Mouse (Mus musculus) megakaryocyte, embryonic 14.5 days (primary cell): ENCODE measurements around the gene Cntnap2.

Experiments
- FLI1 ChIP-seq: IDR thresholded peaks from 2 replicates; pipeline ENCODE4 v1.6.1; 2012; ENCODE audit warnings: low read length, inconsistent platforms, mixed read lengths
- GATA1 ChIP-seq: IDR thresholded peaks from 3 replicates; pipeline ENCODE4 v1.6.1; 2012; ENCODE audit warnings: mixed read lengths, low read length, inconsistent platforms, borderline replicate concordance

GRCm38 (mm10) chr6:45026011-45026682, 33.0 kb upstream of the Cntnap2 start:
- no peak for TF ChIP-seq GATA1
- TF ChIP-seq FLI1: no peak
